Mouse (Mus musculus) adrenal gland, postnatal 4 days (tissue): ENCODE measurements around the gene Tmem119. TPM values are rescaled to one million over a fixed set of nuclear protein-coding genes. Genes with fewer than 3 reads are reported as not detected.
"Not testable (repeated sequence)": the region's sequence is repeated elsewhere in the genome, so short reads cannot be mapped to it uniquely, and the experiment has no call there.

Experiments
- DNase-seq, 2 experiments: peaks; one replicate each; pipeline ENCODE4 v3.0.0; 2021 to 2022; ENCODE audit warnings: low spot score in 2 of 2, mixed read lengths in 2 of 2
- total RNA-seq, 2 experiments: library from RNA; stranded (reverse); gene quantifications; 2 replicates each; pipeline ENCODE4 v1.2.3; 2021

The Tmem119 gene
- total RNA-seq, 2 experiments from 2014 or later = 24.5 to 25.2 TPM

DNA sequence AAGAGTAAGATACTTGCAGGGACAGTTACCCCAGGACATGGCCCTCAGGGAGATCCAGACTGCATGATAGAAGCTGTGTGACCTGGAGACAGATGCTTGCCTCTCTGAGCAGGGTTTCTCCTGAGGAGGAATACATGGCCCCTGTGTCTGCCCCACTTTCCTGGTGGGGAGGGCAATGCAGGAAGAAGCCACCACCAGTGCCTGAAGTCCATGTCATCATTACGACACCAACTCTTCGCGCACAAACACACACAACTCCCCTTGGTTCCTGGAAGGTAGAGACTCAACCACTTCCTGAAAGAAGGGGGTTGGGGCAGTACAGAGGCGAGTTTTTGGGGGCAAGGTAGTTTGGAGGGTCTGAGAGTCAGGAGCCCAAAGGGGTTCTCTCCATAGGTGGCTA, 23.9 kb upstream of the Tmem119 start:
- DNase-seq = no peak

DNA sequence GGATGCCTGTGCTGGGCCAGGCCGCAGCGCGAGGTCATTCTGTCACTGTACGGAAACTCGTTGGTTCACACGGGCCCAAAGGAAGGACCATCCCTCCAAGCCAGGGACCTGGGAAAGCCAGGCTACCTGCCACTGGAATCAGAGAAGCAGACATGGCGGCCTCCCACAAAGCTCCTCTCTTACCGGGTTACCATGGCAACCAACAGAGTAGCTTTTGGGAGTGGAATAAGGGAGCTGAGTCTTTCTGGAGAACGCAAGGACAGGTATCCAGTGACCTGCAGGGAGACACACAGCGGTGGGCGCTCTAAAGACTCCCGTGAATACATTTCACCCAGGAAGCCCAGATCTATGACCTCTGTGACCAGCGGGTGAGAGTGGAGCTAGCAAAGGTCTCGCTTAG, 18.3 kb upstream of the Tmem119 start:
- no peak for DNase-seq

DNA sequence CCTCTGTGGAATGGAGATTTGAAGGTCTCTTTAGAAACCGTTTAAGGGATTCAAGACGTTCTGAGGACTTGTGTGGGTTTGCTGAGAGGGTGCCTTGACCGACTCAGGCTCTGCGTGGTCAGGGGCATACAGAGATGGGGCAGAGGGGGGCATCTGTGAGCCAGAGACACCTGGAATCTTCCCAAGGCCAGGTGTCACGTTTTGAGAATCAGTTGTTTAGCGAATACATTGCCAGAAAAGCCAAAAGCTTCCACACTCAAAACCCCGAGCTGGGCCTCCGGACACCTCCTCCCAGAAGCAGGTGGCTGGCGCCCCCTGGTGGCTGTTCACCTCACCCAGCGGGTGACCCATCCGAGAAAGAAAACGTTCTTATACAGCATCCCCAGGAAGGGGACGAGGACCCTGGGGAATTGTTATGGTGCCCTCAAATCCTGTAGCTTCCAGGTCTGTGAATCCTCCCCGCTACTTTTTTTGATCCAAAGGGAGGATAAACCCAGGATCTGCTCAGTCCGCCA, 15.4 kb upstream of the Tmem119 start:
- DNase-seq = peak; percentile 61 to 67

DNA sequence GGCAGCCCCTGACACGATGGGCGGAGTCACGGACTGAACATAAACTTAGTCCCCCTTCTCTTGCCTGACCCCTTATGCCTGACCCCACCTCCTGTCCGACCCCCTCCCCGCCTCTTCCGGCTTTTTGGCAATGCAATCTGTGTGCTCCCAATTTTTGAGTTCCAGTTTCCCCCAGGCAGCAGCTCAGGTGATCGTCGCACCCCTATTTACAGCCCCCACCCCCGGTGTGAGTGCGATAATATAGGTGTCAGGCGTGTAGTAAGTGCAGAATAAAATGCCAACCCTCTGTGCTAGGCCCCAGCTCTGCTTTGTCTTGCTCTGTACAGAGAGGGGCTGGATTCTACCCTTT, 14.7 kb upstream of the Tmem119 start:
- DNase-seq = no peak

DNA sequence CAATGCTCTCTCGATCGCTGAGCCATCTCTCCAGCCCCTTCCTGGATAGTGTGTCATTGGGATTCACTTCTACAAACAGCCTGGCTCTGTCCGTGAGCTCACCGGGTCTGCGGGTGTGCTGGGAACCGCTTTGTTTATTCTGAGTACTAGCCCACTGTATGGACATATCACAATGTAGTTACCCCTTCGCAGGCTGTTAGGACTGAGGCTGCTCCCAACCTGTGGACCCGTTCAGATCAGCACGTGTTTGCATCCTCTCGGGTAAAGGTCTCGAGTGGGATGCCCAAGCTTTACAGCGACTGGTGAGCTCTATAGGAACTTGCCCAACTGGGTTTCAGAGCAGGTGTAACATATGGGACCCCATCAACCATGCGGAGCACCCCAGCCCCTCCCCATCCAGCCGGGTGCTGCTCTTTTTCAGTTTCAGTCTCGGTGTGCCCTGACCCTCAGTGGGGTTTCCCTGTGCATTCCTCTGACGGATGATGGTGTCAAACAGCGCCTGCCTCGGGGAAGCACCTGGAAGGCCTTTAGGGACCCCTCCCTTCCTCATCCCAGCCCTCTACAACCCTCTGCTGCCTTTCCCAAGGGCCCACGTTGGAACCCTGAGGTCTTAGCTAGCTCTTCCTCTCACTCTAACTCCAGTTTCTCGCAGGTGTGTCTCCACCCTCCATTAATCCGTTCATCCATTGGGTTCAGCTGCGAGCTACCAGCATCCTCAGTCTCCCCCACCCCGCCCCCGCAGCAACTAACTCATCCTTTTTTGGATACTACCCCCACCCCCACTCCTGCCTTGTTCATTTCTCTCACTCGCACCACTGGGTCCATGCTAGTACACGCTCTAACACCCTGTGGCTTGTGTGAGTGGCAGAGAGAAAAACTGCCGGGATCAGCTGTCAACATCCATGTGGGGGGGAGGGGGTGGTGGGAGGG, 14.1 kb upstream of the Tmem119 start:
- no peak for DNase-seq

DNA sequence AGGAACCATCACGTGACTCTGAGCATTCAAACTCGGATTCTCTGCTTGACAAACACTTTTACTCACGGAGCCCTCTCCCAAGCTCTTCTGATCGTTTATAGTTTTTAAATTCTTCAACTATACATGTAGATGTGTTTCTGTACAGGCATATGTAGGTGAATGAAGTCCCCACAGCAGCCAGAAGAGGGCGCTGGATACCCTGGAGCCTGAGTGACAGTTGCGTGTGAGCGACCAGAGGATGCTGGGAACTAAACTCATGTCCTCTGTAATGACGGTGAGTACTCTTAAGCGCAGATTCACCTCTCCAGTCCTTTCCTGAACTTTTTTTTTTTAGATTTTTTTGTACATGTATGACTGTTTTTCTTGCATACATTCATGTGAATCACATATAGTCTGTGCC, 13.3 kb upstream of the Tmem119 start:
- no peak for DNase-seq

DNA sequence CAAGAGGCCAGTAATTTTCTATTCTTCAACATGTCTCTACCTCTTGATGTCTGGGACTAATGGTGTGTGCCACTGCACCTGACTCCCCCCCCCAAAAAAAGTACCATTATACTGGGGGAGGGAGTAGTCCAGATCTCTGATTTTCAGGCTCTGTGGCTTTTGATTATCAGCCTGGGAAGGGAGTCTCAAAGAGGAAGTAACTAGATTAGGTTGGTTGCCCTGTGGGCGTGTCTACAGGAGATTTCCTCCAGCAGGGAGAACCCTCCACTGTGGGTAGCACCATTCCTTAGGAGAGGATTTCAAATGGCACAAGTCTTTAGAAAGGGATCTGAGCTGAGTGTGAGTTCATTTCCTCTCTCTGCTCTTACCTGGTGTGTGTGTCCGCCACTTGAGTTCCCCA, 12.3 kb upstream of the Tmem119 start:
- DNase-seq = no peak

DNA sequence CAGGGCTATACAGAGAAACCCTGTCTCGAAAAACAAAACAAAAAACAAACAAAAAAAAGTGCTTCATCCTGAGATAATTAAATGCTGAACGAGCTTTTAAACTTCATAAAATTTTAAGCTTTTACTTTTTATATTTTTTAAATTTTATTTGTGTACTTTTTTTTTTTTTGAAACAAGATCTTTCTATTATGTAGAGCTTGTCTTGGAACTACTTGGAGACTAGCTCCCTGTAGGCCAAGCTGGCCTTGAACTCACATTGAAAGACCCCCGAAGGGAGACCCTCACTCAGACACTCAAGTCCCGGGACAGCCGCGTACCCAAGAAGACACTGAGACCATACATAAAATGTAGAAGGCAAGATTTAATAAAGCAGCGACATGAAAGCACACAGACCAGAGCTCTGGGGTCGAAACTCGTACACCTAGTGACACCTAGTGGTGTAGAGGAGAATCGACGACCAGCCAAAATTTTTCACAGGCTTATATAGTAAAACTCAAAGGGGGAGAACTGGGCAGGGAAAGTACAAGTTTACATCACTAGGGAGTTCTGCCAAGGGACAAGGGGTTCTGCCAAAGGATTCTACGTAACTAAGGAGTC, 11.6 kb upstream of the Tmem119 start:
- DNase-seq = not testable (repeated sequence)

DNA sequence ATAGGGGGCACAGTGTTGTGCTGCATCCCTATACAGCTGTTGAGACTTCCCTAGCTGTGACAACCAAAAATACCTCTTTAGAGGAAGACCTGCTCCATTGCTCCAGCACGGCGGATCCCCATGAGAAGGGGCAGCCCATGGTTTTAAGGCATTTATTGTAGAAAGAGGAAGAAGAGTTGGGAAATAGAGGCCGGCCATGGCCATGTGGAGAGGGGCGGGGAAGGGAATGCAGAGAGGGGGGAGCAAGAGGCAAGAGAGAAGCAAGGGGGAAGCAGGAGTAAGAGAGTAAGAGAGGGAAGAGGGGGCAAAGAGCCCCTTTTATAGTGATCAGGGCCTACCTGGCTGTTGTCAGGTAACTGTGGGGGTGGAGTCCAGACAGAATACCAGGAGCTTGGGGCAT, 9.8 kb upstream of the Tmem119 start:
- no peak for DNase-seq

DNA sequence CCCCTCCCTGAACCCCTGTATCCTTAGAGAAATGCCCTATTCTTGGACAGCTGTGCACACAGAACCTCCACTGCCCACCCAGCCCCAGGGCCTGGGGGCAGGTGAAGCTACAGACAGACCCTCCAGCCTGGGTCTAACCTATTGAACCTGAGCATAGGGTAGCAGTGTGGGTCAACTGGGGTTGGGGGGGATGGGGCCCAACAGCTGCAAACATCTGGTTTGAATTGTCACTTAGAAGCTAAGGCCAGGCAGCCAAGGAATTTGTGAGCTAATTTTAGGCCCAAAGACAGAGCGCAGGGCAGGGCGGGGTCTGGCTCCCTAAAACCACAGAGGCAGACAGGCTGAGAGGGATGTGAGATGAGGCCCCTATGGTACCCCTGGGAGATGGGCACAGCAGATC, 7.9 kb upstream of the Tmem119 start:
- no peak for DNase-seq

DNA sequence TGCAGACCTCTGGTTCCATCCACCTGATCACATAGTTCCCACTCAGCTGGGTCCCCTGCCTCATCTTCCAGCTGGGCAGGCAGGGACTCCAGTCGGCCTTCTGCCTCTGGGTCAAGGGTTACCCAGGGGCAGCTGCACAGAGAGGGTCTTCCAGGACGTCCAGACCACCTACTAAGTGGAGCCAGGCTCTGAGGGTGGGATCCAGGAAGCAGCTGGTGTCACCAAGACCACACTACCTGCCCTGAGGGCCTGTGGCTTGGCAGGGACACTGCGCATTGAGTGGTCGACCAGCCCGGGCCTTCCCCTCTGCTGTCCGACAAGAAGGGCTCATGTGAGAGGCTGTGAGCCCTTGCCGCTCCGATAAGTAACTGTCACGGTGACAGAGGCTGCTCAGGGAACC, 7.4 kb upstream of the Tmem119 start:
- DNase-seq = no peak

DNA sequence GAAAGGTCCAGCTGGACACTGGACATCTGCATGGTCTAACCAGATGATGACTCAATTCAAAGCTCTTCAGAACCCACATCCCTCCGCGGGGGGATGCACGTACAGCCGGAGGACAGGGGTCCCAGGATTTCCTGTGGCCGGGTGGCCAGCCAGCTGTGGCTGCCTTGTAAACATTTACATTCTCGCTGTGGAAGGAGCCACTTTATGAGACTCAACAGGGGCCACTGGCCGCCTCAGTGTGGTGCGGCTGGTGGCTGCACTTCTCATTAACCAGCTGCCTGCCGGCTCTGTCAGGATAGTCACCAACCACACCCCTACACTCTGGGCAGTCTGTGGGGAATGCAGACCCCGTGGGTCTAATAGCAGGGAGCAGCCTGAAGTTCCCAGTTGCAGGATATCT, 6.1 kb upstream of the Tmem119 start:
- no peak for DNase-seq

DNA sequence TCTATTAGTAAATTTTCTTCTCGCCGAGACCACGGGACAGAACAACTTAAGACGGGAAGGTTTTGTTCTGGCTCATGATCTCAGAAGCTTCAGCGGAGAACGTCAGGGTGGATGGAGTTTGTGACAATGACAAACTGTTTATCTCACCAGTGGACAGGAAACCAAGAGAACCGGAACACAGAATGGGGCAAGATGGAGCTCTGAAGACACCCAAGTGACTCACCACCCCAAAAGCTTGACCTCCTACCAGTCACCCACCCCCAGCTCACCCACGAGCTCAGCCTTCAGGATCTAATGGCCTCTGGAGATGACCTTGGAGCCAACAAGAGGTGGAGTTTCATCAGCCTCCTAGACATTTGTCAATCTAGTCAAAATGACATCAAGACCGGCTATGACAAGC, 5.0 kb upstream of the Tmem119 start:
- DNase-seq = no peak

DNA sequence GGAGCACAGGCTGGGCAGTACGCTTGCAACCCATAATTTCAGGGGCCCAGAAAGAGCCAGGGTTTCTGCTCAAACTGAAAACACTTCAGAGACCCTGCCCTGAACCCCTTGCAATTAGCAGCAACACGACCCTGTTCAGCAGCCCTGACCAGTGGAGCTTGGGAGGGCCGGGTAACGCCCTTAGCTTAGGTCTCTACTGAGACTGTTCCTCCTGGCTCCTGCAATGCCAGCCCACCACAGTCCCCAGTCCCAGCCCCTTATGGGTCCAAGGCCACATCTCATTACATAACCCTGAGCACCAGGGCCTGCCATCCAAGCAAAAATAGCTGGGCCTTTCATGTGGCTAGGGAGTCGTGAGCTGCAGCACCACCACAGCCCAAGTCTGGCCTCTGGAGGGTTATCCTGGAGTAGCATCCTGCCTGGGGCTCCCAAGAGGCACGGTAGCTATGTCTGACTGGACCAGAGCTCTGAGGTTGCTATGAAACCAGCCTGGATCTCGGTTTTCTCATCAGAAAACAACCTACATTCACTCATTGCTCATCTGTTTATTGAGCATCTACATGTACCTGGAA, 4.2 kb upstream of the Tmem119 start:
- no peak for DNase-seq

DNA sequence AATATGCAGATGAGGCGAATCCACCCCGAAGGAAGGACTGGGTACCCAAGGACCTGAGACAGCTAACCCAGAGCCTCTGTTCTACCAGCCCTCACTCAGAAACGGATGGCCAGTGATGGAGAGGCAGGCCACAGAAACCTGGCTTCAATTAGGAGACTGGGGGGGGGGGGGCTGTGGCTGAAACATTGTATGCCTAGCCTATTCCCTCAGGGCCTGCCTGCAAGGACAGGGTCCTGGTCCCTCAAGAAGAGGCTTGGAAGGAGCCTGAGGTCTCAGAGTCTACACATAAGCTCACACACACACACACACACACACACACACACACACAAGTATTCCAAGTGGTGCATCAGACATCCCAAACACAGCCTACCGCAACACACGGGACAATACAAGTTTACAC, 625 bp downstream of the Tmem119 start:
- DNase-seq = no peak

DNA sequence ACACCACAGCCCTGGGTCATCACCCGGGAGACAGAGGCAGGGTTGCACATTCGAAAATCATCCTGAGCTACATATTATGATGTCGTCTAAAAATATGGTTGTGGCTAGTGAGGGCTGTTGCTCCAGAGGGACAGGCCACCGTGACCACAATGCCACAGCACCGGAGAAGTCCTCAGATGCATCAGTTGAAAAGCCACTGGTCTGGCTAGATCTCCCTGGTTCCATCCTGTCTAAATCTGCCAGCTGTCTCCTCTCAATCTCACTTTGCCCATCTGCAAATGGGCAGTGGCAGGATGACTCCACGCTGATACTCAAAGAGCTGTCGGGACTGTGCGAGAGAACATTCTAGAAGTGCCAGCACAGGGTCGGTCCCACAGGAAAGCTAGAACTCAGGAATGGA, 1.8 kb downstream of the Tmem119 start:
- DNase-seq = no peak

DNA sequence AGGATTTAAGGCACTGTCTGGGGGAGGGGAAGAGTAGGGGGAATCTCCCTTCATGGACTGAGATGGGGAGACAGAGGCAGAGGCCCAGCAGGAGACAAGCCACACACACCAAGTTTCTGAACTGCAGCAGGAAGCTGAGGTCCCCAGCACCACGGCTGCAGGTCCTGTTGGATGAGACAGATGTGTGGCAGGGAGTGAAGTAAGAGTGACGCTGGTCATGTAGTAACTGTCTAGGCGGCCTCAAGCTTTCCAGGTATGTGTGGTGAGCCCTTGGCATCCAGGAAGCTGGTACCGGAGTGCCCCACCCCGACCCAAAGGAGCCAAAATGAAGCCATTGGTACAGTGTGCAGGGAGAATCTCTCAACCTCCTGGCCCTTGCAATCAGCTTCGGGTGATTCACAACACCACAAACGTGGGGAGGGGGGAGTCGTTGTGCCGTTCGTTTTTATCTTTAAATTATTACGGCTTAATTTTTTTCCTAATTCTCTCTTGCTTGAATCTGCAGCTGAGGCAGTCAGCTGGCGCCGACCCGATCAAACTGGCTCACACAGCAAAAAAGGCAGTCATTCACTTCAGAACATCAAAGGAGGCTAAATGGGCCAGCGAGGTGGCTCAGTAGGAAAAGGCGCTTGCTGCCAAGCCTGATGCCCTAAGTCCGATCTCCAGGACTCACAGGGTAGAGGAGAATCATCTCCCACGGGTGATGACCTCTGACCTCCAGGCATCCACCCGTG, 3.0 kb downstream of the Tmem119 start:
- DNase-seq = no peak

DNA sequence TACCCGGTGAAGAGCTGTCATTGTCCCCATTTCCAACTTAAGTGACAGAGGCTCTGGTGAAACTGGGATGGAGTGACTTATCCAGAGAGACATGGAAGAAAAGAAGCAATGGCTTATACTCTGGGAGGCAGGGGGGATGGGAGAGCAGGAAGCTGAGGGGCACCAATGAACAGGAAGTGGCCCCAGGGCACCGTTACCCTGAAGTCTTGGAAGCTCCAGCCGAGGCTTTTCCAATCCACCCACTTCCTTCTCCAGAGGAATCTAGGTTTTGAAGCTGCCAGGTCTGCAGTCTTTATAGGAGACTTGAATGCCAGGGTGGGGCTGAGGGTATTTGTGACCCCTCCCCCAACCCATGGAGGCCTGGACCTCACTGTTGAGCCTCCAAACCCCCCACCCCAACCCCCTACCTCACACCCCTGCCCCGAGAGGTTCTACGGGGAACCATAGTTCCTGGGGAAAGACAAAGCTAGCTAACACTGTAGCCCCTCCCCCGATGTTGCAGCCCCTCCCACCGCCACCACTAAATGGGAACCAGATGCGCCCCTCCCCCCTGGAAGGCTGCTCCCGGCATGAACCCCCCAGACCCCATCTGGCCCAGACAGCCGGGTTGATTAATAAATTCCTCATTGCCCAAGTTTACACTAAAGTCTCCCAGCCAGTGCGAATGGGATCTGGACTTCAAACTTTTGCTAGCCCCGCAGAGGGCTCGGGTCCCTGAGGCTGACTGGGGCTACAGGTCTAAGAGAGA, 3.7 kb downstream of the Tmem119 start:
- no peak for DNase-seq

DNA sequence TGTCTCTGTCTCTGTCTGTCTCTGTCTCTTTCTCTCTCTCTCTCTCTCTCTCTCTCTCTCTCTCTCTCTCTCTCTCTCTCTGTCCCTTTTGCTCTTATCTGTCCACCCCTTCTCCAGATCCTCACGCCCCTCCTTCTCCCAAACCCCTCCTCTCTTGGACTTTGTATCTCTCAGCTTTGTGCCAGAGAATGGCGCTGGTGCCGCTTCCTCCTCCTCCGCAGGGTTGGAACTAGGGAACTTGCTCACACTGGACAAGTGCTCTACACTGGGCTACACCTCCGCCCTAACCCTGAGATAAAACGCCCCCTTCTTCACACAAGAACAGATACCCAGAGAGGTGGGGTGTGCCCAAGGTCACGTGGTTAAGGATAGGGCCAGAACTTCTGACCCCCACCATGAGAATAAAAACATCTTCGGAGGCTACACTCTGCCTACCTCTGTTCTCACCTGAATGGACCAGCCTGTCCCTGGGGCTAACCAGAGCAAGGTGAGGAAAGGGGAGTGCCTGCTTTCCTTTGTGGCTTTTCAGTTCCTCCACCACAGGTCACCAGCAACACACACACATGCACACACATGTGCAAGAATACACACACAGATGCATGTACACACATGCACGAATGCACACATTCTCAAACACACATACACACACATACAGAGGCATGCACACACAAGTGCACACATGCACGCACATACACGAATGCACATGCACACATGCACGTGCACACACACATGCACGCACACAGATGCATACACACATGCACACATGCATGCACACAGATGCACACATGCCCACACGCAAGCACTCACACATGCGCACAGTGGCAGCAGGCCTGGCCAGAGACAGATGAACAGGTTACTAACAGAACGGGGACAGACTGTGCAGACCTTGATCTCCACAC, 8.9 kb downstream of the Tmem119 start:
- no peak for DNase-seq
